Mouse (Mus musculus) fibroblast of lung, adult 2 months (primary cell): Measurements from ENCODE around the gene Ngly1.
"Not testable (repeated sequence)": the region's sequence is repeated elsewhere in the genome, so short reads cannot be mapped to it uniquely, and the experiment has no call there.

Source experiments
- DNase-seq: peaks from one replicate; pipeline ENCODE4 v3.0.0-alpha.2; 2011; ENCODE audit warnings: low read depth

Gene Ngly1

DNA sequence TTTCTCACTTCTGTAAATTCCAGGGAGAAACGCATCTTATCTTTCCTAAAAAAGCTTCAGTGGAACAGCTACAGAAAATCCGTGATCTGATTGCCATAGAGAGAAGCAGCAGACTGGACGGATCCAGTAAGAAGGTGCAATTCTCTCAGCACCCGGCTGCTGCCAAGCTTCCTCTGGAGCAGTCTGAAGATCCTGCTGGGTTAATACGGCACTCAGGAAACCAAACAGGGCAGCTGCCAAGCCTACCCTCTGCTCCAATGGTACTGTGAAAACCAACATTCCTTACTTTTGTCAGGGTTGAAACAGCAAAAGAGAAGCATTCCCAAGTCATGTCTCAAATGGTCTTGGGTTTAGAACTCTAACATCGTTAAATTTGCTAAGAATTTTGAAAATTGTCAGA, 11.5 kb downstream of the Ngly1 start:
- no peak for DNase-seq

DNA sequence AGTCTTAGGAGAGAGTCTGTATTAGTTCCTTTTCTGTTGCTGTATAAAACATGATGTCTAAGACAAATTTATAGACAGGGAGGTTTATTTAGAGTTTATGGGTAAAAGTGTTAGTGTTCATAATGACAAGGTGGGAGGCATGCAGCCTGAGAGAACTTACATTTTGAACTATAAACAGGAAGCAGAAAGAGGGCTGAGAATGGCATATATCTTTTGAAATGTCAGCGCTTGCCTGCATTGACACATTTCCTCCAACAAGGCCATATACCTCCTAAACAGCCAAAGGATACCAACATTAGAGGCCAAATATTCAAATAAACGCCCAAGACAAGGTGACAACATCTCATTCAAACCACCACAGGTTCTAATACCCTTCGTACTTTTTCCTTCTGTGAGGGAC, 12.8 kb downstream of the Ngly1 start:
- DNase-seq = no peak

DNA sequence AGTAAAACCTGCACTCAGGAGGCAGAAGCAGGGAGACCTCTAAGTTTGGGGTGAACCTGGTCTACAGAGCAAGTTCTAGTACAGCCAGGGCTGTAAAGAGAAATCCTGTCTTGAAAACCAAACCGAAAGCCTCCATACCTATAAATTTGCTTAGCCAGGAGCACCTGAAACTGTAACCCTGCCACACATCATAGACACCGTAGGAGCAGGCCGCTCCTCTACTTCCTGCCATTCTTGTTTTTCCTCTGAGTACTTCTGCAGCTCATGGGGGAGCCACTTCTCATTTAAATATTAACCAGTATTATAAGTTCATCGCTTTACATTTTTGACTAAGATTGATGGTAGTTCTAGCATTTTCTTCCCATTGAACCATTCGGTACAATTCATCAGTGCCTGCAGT, 17.9 kb downstream of the Ngly1 start:
- no peak for DNase-seq

DNA sequence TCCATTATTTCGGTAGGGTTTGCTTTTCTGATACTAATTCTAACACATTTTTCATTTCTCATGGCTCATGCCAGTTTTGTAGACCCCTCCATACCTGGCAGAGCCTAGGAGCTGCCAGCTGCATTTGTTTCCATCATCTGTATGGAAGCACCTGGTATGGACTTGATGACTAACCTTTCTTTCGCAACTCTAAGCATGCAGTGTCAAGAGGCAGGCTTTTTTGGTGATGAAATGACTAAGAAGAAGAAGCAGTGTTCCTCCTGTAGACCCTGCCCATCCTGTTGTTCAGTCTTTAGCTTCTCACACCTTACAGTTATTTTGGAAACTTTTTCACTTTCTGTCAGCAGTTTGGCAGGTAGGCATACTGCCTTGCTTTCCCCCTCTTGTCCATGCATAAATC, 20.7 kb downstream of the Ngly1 start:
- DNase-seq = no peak

DNA sequence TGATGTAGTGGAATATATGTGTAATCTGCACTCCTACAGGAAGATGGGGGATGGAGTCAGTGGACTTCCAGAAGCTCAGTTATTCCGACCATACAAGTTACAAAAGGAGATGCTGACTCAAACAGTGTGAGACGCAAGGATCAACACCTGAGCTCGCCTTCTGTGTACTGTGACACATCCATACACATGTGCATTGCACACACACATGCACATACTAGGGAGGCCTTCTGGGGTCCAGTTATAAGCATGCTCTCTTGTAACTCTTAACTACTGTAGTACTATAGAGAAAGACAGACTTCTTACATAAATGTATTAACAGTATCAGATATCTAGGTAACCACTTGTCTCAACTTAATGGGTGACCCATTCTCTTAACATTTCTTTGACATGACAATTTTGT, 24.6 kb downstream of the Ngly1 start:
- no peak for DNase-seq

DNA sequence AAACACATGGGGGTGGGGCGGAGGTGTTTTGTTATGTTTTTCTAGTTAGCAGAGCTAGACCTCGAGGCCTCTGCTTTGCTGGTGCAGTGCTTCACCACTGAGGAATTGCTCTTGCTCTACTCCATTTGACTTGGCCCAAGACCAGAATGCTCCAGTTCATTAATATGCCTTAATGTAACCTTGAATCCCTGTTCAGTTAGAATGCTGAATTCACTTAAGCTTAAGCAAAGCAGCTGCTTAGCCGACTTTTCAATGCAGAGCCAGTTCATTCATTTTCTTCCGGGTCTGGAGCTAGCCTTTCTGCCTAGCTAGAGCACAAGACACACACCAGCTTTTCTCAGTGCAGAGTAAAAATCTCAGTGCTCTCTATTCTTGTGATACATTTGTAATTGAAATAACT, 30.1 kb downstream of the Ngly1 start:
- DNase-seq = no peak

DNA sequence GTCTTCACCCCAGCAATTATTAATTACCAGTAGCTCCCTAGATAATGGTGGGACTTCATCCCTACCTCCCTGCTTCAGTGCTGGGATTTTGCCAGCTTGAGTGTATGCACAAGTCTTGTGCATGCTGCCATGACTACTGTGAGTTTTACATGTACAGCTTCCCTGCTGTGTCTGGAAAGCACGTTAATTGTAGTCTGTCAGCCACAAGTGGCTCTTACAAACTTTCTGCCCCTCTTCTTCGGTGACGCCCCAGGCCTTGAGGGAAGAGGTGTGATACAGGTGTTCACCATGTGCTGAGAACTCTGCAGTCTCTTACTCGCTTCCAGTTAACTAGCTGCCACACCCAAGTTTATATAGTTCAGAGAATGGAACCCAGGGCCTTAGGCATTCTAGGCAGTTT, 34.9 kb downstream of the Ngly1 start:
- no peak for DNase-seq

DNA sequence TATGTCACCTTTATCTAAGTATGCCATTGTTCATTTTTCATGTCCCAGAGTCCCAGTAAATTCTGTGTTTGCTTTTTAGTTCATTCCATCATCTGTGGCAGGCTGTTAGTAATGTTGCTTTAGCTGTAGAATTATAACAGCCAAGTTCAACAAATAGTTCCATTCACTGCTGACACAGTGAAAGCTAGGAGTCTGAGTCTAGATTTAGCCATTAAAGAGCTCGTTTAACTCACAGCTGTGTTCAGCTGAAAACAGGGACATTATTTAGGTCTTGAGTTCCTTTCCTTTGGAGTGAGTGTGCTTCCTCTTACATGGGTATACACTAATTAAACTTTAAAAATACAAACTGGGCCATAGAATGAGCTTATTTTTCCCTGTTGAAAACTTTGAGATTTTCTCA, 43.3 kb downstream of the Ngly1 start:
- DNase-seq = peak; percentile 7

DNA sequence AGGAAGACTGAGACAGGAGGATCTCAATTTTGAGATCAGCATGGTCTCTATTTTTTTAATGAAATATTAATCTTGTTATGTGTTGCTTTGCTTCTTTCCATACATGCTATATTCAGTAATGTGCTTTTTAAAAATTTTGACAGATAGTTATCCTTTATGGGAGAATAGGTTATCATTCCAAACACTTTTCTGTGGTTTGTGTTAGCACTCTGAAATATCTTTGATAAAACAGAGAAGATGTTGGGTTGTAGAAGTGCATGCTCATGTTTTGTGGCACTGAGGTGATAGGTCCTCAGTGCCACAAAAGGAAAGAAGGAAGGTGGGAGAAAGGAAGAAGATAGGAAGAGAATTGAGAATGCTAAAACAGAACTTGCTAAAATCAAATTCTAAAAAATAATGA, 43.9 kb downstream of the Ngly1 start:
- no peak for DNase-seq

DNA sequence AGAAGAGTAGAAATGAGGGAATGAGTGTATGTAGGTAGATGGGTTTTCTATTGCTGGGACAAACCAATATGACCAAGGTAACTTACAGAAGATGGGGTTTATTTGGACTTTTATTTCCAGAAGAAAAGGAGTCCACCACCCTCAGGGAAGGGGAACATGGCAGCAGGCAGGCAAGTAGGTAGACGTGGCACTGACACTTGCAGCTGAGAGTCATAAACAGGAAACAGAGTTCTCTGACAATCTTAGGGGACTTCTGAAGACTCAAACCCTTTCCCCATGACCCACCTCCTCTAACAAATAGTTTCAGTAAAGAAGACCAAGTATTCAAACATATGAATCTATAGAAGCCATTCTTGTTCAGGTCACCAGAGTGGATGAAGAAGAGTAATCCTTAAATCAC, 44.8 kb downstream of the Ngly1 start:
- no peak for DNase-seq

DNA sequence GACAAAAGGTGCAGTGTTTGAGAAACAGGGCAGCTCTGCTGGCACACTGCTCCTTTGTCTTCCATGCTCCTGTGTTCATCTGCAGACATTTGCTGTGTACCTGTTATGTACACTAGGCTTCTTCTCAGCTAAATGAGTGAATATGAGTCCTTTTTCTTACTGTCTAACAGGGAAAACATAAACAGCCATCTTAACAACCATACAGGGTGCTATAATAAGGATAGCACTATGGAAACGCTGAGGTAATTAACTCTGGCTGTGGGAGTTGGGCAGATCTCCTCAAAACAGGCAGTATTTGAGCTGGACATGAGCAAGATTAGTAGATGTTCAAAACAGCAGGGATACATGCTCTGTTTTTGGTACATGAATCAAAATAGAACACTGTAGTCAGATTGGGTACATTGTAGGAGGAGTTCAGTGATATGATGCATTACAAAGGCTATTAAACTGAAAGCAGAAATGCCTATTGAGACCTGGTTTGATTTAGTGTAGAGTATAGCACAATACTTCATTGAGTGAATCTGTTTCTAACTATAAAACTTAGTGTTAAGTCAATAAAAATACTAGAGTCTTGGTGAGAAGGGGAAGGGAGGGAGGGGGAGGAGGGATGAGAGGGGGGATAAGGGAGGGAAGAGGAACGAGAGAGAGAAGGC, 47.9 kb downstream of the Ngly1 start:
- no peak for DNase-seq

DNA sequence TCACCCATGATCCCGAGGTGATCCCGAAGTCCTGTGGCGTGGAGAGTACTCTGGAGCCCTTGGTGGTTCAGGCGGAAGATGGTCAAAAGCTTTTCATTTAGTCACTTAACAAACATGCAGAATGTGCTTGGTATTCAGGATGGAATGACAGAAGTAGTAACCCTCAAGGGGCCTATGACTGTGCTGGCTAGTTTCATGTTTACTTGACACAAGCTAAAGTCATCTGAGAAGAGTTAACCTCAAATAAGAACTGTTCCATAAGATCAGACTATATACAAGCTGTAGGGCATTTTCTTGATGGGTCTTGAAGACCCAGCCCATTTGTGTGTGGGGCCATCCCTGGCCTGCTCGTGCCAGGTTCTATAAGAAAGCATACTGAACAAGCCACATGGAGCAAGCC, 52.7 kb downstream of the Ngly1 start:
- no peak for DNase-seq

DNA sequence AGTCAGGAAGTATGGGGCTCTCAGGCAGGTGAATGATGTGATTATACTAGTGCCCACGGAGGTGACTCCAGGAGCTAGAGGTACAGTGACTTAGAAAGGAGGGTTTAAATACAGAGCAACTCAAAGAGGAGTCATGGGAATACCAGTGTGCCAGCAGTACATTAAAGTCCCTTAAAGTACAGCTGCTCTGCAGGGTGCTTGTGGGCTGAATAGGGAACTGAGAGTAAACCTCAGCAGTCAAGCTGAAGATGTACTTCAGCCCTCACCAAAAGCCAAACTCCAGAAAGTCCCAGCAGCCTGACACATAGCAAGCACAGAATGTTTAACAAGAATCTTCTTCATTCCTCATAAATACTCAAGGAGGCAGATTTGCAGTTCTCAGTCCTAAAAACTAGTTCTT, 53.6 kb downstream of the Ngly1 start:
- no peak for DNase-seq

DNA sequence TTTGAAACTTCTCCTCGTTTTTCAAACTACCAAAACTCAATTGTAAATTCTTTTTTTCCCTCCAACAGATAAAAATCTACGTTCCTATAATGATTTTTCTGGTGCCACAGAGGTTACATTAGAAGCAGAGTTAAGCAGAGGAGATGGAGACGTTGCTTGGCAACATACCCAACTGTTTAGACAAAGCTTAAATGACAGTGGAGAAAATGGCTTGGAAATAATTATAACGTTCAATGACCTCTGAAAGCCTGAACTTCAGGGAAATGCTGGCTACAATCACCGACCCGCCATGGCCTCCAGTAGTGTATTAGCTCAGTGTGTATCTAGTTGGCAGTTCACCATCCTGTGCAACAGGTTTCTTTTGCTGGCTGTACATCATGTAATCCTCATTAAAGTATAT, 61.7 kb downstream of the Ngly1 start:
- no peak for DNase-seq

DNA sequence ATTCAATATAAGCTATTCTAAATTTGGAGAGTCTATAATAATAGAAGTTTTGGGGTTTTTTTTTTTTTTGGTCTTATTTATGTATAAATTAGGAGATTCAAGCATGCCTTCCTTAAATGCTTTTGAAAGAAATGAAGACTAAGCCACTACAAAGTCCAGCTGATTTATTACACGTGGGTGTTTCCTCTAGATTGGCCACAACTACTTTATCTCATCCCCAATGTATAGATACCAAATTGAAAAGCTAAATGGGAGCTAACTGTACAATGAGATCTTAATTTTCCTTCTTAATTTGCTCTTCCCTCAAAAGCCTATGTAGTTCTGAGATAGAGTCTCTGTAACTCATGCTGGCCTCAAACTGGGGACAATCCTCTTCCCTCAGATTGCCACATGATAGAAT, 63.5 kb downstream of the Ngly1 start:
- DNase-seq = no peak

DNA sequence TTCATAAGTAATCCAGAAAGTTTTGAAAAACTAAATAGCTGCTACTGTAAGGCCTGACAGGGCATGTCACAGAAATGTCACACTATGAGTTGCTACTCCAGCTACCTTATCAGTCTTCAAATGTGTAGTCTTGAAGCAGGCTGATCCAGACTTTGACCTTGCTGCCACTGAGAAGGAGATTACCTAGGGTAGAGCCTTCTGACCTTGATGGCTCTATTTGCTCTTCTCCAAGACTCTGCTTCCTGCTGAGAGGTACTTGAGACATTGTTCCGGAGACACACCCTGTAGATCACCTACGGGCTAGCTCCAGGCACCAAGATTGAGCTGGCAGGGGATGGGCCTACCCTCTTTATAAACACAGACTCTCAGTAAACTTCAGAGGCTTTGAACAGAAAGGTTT, 64.0 kb downstream of the Ngly1 start:
- DNase-seq = not testable (repeated sequence)

DNA sequence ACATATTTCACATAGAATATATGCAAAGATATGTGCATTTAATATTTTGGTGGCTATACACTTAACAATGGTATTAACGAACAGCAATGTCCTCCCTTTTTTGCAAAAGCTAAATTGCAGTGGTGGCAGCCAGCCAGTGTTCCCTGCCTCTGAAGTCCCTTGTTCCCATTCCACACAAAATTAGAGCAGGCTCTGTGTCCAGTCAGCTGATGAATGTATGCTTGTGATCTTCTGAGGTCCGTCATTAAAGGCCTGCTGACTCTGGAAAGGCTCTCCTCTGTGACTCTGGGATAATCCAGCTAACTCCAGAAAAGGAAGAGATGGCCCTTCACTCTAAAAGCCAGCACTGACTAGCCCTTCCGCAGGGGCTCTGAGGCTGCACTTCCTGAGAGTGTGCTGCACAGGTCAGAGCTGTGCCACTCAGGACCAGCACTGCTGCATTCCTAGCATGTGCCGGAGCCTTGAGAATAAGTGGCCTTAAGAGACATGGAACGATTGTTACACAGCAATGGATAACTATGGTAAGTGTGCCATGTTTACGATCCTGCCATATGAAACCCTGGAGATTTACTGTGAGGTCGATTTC, 64.9 kb downstream of the Ngly1 start:
- no peak for DNase-seq

DNA sequence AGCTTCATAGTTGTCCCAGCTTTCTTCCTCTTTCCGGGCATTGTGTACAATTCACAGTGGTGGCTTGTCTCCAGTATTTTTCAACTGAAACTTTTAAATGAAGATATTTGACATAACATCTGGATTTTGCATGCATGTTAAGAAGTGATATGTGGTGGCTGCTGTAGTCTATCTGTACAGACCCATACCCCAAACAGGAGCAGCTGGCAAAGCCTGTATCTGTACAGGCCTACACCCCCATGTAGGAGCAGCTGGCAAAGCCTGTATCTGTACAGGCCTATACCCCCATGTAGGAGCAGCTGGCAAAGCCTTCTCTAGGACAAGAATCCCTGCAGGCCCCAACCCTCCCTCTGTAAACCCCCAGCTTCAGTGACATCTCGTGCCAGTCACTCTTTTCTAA, 65.8 kb downstream of the Ngly1 start:
- no peak for DNase-seq

DNA sequence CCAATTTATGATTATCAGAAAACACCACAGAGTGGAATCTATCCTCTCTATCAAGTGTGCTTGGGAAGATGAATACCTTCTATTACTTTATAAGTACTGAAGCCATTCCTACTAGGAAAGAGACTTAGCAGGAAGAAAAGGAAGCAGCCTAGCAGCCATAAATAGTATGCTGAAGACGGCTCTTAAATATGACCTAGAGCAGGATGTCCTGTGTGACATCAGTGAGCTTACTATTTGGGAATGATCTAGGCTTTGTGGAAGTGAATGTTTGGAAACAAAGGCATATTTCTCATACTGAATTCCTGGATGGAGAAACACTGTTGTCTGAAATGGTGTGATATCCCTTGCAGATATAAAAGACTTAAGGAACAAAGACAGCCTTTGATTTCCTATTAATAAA, 67.6 kb downstream of the Ngly1 start:
- no peak for DNase-seq

DNA sequence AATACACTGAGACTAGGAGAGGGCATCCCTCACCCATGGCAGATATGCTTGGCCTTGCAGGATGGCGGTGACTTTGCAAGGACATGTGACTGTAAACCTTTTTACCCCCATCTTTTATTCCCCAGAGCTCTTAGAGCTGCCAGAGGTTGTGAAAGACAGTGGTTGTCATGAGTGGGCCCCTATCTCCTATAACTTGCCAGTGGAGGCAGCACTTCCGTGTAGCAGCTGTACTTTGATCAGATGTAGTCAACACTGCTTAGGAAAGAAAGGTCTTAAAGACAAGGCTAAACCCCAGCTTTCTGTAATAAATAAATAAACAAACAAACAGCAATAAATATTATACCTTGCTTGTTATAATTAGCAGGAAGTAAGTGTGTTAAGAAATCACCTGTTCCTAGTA, 70.7 kb downstream of the Ngly1 start:
- no peak for DNase-seq

DNA sequence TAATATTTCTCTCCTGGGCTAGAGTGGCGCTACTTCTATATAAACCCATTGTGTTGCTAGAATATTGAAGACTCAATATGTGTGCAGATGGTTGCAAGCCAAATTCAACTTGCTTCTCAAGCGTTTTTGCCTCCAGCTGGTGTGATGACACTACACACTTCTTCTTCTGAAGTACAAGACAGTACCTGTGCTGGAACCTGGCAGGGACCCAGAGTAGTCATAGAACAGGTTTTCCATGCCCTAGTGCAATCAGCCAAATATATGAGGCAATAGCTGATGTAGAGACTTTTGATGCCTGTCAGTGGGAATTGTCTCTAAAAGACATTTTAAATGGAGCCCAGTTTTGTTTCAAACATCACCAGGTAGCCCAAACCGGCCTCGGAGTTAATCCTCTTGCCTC, 75.3 kb downstream of the Ngly1 start:
- DNase-seq = no peak

DNA sequence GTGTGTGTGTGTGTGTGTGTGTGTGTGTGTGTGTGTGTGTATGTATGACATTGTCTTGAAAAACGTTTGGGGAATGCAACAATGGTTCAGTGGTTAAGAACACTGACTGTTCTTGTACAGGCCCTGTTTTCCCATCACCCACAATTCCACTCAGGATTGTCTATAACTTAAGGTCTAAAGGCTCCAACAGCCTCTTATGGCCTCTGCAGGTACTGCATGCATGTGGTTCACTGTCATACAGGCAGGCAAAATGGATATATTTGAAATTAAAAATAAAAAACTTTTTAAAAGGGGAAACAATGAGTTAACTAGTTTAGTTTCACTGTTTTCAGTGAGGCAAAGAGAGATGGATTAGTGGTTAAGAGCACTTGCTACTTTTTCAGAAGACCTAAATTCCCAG, 76.1 kb downstream of the Ngly1 start:
- DNase-seq = no peak

DNA sequence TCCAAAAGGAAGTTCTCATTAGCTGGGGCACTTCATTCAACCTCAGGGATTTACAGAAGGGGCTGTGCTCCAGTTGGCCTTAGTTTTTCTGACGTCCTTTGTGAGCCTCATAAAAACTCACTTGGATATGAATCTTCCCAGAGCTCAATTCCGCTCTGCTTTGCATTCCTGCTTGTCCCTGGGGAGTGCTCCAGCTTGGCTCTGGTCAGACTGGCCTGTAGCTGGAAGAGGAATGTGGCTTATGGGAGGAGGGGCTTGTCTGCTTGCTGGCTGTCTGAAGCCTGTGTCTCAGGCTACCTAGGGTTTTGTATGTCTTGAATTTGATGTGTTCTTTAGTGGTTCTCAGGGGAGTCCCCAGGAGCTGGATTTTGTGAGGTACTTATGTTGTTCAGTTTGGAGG, 79.5 kb downstream of the Ngly1 start:
- DNase-seq = peak; percentile 72

DNA sequence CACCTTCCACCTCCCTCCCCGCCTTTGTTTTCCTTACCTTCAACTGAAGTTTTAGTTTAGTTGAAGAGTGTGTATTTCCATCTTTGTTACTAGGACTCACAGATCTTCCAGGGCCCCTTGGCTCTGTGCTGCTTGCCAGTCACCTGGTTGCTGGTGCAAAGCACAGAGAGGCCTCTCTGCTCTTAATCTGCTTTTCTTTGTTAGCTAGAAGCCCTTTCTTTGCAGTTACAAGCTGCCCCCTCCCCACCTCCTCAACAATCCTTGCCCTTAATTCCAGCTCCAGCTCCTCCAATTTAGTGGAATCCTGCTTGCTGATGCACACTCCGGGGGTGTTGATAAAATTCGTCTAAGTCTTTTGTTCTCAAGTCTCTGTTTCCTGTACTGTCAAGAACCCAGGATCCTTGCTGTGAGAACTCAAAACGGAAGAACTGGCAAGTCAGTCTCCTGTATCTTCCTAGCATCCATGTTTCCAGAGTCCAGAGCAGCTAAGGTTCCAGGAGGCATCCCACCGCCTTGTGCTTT, 79.9 kb downstream of the Ngly1 start:
- DNase-seq = no peak
